Mouse (Mus musculus) heart, postnatal 4 days (tissue): ENCODE data around the gene Daw1. TPM values are rescaled to one million over a fixed set of nuclear protein-coding genes. Genes with fewer than 3 reads are reported as not detected.

Experiments used
- DNase-seq: peaks from one replicate; pipeline ENCODE4 v3.0.0; 2021
- total RNA-seq, 2 experiments: library from RNA; stranded (reverse); gene quantifications; 2 replicates each; pipeline ENCODE4 v1.2.3; 2021

Daw1 gene
- not detected for total RNA-seq

DNA sequence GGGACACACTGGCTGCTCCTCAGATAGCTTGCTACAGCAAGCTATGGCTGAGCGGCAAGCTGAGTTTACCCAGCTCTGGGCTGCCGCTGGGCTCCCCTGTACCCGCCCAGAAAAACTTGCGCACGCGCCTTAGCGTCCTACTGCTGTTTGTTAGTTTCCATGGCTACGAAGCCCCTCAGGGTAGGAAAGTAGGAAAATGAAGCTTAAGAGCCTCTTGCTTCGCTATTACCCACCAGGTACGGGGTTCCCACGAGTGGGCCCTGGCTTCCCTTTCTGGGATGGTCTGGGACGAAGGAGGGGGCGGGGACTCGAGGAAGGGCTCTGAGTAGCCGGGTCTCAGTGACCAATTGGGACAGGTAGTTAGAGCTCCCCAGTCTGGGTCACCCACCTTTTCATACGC, at the start of gene Daw1:
Daw1 (plus strand) TSS at position 150 of the 400 bp plus-strand sequence.
- peak; percentile 81 for DNase-seq

DNA sequence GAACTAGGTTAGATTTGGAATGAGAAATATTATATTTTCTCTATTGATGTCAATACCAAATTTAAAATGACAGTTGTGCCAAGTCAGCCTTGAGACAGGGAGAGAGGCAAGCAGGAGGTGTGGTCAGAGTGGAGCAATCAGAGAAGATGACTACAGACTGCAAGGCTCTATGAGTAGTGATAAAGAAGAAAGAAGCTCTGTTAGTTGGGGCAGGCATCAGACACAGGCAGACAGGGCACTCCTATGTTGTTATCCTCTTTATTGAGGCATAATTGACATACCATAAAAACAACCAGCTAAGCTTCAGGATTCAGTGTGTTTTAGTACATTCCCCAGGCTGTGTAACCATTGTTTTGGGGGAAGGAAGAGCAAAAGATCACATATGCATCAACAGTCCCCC, 48.6 kb upstream of the Daw1 start:
- DNase-seq: no peak

DNA sequence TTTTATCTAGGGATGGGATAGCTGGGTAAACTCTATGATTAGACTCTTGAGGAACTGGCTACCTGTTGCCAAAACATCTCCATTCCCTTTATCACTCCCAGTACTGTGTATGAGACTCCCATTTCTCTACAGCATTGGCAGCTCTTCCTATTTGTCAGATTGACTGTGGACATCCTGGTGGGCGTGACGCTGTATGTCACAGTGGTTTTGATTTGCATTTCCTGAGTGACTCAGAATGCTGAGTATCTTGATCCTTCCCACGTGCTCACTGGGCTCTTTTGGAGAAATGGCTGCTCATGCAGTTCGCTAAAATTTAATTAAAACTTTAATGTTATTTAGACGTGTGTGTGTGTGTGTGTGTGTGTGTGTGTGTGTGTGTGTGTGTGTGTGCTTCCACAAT, 47.8 kb upstream of the Daw1 start:
- DNase-seq: no peak

DNA sequence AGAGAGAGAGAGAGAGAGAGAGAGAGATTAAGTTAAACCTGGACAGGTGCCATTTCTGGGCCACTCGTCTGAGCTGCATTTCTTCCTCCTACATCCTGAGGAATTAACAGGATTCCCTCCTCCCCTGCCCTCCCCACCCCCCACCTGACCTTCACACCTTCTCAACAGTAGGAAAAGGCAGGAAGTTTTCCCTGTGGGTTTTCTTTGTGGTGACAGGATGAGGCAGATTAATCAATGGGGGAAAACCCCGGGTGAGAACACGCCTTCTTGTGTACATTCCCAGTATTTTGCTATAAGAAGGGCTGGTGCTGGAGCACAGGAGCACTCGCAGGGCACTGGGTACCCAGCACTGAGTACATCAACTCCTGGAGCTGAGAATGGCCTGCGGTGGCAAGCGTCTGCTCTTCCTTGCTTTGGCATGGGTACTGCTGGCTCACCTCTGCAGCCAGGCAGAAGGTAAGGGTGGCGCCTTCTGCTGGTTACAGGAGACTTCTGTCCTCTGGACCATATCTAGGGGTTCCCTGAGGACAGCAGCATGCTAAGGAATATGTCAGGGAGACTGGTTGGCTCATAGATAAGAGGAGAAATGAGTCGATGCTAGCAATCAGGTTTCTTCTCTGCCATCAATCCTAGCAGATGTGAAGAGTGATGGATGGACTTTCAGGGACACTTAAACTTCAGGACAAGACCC, 43.0 kb upstream of the Daw1 start, which contains the start of gene Ccl20:
Ccl20 (plus strand) TSS at position 320 of the 691 bp plus-strand sequence.
- DNase-seq: no peak

DNA sequence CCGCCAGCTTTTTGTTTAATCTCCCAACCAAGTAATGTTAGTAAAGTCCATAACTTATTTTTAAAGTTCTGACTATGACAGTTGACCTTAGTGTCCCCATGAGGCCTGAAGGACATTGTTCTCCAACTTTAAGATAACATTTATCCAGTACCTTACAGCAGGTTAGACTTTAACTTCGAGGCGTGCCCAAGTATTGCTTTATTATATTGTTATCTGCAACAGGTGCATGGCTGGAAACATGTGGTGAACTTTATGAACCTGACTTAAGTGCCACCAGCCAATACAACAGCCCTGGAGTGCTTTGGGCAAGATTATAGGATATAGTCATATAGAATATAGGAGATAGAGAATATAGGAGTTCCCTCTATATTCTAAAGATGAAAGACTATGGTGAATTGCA, 42.3 kb upstream of the Daw1 start:
- DNase-seq: no peak

DNA sequence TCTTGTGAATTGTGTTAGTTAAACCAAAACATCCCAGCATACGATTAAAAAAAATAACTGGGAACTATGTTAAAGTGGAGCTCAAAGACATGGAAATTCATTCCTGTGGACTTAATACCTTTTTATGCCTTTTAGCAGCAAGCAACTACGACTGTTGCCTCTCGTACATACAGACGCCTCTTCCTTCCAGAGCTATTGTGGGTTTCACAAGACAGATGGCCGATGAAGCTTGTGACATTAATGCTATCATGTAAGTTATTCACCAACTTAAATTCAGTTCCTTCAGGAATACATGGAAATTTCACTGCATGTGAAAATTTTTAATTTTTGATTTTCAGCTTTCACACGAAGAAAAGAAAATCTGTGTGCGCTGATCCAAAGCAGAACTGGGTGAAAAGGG, 41.9 kb upstream of the Daw1 start:
- DNase-seq: no peak

DNA sequence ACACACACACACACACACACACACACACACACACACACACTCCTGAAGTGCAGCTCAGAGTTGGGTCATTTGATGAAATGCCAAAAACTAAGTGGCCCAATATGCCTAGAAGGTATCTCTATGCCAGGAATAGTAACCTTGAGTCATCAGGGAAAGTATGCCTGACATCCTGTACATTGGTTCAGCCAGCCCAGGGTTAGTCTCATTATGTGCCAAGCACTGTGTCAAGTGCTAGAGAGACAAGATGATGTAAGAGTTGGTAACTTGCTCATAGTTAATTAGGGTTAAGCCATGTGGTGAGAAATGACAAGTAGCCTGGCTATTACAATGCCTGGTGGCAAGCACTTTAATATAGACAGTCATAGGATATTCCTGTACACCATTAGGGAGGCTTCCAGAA, 39.6 kb upstream of the Daw1 start:
- peak; percentile 26 for DNase-seq

DNA sequence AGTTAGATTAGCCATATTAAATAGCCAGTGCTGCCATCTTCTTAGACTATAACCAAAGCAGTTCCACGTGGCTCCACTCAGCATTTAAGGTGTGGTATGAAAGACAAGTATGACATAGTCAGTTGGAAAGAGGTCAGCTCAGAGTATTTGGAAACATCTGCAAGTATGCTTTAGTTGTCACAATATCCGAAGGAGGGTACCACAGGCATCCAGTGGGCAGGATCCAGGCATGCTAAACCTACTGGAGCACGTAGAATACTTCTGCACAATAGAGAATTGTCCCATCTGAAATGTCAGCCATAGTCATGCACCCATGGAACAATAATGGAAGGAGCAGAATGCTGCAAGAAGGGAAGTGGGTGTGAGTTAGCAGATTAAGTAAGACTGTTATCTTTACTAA, 39.2 kb upstream of the Daw1 start:
- no peak for DNase-seq

DNA sequence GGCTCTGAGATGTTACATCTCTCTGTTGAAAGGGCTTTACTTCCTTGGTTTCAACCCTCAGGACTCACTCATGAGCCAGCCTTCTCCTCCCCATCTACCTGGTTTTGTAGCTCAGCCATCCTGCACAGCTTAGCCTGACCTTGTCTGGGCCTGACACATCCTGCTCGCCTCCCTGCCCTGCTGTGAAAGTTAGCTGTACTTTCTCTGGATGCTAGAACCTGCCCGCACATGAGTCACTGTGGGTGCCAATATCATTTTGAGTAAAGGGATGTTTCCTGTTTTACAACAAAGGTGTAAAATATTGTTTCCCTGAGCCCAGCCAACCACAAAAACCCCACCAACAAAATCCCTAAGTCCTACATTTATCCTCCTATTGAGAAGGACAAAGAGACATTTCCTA, 36.4 kb upstream of the Daw1 start:
- no peak for DNase-seq

DNA sequence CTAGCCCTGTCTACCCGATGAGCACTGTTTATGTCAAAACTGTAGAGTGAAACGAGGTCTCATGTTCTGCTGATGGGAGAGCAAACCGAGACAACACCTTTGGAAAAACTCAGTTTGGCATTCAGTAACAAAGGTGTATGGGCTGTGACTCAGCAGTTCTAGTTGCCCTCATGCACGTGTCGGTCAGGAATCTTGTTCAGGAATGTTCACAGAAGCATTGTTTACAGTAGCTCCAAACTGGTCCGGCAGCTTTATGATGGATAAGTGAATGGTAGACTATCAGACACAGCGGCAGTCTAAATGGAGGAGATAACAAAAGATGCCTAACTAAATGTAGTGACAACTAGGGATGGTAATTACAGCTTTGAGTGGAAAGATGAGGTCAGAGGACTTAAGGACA, 23.7 kb upstream of the Daw1 start:
- DNase-seq: no peak

DNA sequence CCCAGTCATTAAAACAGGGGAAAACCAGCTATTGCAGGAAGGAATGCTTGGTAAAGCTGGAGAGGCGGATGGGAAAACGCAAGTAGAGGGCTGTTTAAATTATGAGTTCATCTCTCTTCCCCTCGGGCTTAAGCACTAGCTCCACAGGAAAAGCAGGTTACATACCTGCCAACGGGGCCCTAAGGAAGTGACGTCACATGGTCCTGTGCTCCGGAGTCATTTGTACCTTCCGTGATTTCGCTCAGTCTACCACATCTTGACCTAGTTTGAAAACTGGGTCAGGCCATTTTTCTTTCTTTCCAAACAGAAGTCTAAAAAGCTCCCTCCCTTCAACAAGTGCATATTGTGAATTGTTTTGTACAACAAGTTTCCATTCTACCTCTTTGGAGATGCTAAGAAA, 21.7 kb upstream of the Daw1 start:
- DNase-seq: no peak

DNA sequence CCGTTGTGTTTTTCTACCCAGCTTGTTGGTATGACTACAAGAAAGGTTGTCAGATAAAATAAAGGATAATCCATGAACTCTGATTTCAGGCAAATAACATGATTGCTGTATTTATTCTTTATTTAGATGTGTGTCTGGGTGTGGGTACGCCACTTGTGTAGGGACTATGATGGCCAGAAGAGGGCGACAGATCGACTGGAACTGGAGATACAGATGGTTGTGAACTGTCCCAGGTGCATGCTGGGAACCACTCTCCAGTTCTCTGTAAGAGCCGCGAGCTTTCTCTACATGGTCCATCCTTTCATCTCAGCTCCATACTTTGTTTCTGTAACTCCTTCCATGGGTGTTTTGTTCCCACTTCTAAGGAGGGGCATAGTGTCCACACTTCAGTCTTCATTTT, 20.8 kb upstream of the Daw1 start:
- no peak for DNase-seq

DNA sequence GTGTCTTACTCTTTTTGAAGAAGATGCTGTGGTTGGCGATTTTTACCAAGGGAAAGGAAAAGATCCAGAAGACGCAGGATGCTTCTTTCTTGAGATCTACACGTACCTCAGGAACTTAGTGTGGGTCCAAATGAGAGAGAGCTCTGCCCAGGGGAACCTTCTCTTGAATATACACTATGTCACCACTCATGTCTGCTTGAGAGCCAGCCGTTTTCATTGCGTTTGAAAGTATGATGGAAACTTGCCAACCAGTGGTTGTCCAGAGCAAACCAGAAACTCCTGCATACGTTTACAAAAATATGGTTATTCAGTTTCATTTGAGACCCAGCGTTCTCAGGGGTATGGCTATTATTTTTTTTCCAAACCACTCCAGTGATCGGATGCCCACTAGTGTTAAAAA, 18.0 kb upstream of the Daw1 start:
- DNase-seq: no peak

DNA sequence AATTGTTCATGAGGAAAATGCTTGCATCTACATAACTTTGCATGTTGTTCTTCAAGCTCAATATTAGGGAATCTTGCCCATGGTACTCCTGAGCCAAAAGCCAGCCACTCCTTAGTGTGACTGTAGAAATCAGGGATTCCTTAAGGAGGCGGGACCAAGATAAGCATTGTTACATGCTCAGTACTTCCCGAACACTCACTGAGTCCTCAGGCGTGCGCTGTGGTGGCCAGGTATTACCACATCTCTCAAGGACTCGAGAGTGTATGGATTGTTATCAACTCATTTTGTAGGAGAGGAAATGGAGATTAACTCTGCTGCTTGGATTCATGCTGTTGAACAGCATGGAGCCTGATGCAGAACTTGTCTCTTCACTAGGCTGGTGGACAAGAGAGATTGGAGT, 17.5 kb upstream of the Daw1 start:
- DNase-seq: no peak

DNA sequence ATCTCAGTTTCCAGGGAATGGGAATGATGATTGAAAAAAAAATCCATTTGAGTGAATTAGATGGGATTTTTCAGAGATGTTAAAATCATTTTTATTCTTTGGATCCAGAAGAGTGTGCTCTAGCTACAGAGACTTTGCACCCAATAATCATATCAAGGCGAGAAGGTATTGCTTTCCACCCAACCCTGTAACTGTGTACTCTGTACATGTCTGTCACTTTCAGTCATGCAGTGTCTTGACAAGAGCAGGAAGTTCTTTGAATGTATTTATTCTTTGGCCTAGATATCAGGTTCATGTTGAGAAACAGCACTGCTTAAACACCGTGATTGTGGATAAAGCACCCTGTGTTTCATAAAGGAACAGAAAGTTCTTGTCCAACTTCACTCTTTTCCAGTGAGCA, 13.0 kb upstream of the Daw1 start:
- DNase-seq: no peak

DNA sequence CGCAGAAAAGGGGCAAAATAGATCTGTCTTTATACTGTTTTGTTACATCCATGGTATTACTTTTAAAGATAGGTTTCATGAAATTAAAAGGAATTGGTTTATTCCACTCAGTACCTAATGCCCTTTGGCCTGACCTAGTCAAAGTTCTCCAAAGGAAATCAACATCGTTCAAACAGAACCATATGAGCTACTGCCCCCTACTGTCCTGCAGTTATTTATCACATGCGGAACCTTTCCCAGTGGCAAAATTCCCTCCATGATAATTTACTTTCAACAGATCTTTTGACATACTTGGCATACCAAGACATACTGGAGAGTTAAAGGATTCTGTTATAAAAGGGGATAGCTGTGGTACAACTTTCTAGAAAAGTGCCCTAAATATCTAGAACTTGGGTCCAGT, 9.3 kb upstream of the Daw1 start:
- DNase-seq: no peak

DNA sequence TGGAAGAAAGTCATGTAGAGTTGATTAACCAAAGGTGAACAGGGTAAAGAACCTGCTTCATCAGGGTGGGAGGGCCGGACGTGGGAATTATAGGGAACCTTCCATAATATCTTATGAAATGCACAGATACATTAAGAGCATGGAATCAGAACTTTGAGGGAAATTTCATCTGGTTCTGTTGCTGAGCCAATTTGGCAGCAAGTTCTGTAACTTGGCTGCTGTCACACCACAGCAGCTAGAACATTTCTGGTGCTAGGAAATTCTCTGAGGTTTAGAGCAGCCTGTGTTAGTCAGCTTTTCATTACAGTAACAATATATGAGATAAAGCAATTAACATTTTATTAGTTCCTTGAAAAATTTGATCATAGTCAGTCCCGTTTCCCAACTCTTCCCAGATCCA, 6.6 kb upstream of the Daw1 start:
- DNase-seq: peak; percentile 25

DNA sequence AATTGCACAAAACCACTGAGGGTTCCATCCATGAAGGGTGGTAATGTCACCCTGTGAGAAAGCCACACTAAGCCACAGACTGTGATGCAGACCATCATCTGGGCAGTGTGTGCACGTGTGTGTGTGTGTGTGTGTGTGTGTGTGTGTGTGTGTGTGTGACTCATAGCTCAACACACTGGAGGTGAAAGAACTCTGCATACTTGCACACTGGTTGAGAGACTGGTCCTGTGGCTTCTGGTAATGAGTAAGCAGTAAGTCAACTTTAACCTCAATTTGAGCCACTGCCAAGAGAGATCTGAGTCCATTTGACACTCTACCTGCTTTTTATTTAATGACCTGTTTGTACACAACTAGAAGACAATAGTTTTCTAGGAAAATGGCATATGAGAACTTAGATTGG, 2.7 kb upstream of the Daw1 start:
- DNase-seq: no peak

DNA sequence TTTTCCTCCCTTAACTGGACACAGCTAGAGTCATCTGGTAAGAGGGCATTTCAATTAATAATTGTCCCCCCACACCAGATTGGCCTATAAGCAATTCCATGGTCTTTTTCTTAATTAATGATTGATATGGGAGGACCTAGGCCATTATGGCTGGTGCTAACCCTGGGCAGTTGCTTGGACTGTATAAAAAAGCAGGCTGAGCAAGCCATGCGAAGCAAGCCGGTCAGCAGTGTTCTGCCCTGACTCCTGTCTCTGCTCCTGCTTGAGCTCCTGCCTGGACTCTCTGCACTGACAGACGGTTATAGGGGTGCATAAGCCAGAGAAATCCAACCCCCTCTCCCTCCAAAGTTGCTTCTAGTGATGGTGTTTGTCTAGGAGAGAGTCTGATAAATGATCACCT, 2.1 kb downstream of the Daw1 start:
- DNase-seq: no peak

DNA sequence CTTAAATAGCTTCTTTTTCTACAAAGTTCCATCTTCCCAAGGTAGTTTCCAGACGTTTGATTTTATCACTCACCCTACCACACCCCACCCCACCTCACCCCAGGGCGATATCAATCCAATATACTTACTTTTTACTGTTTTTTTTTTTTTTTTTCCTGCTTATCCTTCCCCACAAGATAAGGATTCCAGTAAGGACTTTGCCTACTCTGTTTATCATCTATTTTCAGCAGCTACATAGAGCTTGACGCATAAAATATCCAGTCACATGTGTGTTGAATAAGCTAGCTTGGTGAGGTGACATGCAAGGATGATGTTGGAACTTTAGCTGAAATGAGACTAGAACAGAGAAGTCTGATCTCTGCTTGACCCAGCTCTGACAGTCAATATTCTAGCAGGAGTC, 4.5 kb downstream of the Daw1 start:
- DNase-seq: no peak

DNA sequence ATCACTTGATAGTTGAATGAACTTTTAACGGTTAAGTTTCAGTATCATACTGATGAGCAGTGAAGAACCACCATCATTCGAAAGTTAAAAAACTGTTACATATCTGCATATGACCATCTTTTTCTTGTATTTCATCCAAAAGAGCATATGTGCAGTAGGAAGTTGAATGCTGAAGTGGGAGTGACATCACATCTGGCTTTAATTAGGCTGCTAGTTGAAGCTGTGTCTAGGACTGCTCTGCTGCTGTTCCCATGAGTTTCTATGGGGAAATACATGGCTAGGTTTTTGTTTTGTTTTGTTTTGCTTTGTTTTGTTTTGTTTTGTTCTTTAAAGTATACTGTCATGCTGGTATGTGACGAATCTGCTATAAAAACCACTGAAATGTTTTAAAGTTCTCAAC, 9.6 kb downstream of the Daw1 start:
- no peak for DNase-seq

DNA sequence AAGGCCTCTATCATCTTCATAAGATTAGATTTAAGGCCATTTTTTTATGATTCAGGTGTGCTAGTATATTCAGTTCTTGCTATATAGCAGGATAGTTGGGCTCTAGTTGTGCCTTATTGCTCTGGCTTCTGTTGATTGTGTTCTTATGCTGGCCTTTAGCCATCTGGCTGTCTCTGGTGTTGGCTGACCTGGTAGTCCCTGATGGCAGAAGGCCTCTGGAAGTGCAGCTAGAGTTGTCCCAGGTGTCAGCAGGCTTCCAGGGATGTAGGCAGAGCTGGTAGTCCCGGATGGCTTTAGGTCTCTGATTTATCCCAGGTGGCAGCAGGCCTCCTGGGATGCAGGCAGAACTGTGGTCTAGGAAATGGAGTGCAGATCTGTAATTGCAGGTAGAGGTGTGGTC, 16.4 kb downstream of the Daw1 start:
- no peak for DNase-seq

DNA sequence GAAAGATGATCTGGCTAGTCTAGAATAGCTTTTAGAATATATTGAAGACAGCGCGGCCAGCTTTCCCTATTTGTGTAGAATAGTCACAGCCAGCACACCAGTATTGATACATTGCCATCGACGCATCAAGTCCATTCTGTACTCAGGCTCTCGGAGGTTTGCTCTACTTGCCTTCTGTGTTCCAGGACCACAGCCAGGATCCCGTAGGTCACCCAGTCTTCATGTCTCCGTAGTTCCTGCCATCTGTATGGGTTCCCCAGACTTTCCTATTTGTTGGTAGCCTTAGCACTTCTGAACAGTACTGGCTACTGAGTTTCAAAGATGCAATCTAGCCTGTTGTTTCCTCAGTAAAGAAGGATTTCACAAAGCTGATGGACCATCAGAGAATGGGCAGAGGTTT, 20.0 kb downstream of the Daw1 start:
- DNase-seq: no peak

DNA sequence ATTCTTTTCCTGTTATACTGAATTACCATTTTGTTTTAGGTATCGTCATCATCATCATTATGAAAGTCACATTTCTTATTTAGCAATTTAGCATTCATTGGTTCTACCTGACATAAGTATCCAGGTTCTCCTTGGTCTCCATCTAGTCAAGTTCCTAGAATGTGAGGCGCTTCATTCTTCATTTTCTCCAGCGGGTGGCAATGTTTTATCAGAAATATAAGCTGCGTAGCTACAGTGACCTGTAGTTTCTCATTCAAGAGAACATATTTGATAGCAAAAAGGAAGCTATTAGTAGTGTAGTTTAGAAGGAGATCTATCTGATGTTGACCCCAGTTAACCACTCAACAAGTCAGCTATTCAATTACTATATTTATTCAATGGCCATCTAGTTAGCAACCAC, 21.9 kb downstream of the Daw1 start:
- DNase-seq: no peak

DNA sequence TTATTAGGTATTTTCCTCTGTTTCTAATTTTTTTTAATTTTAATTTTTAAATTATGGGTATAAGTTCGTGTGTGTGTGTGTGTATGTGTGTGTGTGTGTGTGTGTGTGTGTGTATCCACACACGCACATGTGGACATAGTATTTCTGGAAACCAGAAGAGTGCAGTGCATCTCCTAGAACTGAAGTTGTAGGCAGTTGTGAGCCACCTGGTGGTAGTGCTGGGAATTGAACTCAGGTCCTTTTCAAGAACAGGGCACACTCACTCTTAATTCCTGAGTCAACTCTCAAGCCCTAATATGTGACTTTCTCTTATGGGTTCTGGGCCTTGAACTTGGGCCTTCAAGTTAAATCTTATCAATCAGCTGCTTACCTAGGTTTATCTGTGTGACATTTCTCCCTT, 27.6 kb downstream of the Daw1 start:
- DNase-seq: peak; percentile 69
